Mouse (Mus musculus): ENCODE results near the gene Amz2. TPM values are rescaled to one million over a fixed set of nuclear protein-coding genes. Genes with fewer than 3 reads are reported as not detected.

Amz2 gene
- total RNA-seq, 2 experiments from 2014 or later: 60.4 to 60.6 TPM

- no peak for DNase-seq
Observed at GRCm38 (mm10) chr11:109422263-109422662, 3.5 kb upstream of the Amz2 start.

GRCm38 (mm10) chr11:109423294-109423693, 2.5 kb upstream of the Amz2 start:
- no peak for DNase-seq

DNA sequence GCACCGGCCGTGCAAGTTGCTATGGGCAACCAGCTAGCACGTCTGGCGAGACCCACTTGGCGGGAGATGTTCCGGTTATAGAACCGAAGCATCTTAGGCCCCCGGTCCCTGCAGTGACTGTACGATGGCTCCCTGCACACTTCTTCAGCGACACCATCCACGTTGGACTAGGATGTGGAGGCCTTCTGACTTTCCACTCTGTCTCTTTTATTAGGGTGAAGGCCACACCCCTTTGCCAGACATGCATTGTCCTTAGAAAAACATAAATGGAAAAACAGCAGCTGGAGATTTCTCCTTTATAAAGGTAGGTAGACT, 483 bp downstream of the Amz2 start:
- DNase-seq: no peak

DNA sequence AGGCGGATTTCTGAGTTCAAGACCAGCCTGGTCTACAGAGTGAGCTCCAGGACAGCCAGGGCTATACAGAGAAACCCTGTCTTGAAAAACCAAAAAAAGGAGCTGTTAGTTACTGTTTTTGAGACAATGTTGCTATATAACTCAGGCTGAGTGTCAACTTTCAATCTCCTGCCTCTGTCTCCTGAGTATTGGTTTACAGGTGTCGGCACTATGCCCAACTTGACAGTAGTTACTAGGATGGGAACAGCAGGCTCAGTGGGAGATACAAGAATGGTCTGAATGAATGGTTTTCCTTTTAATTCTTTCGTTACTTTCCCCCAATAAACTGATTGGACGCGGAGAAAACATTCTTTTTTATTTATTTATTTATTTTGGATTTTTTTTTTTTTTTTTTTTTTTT, 1.6 kb downstream of the Amz2 start:
- DNase-seq: no peak

DNA sequence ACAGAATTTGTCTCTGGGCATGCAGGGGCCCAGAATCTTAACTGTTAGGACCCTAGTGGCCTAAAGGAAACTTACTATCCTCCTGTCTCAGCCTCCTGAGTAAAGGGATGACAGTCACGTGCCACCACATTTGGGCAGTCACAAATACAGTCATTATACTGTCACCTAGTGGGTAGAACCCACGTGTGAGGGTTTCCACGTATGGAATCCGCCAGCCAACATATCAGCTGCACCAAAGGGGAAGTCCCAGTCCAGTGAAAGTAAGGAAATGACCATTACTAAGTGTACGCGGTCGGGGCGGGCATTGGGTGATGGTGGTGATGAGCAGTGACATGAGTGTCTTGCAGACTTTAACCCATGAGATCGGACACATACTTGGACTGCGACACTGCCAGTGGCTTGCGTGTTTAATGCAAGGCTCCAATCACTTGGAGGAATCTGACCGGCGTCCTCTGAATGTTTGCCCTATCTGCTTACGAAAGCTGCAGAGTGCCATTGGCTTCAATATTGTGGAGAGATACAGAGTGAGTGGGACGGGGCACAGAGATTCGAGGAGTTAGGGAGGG, 8.6 kb downstream of the Amz2 start:
- no peak for DNase-seq

GRCm38 (mm10) chr11:109436889-109437288, 11.1 kb downstream of the Amz2 start:
- no peak for DNase-seq

DNA sequence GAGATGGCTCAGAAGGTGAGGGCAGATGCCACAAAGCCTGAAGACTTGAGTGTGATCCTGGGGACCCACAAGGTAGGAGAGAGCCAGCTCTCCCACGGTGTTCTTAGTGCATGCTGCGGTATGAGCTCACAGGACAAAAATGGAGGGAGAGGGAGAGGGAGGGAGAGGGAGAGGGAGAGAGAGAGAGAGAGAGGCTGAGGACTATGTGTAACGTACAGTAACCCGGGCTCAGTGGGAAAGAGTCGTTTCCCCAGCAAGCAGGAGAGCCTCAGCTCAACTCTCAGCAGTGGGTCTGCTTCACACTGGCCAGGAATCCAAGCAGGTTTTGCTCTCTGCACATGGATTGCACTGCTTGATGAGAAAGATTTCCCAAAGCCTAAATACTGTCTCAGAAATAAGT, 13.5 kb downstream of the Amz2 start:
- no peak for DNase-seq

DNA sequence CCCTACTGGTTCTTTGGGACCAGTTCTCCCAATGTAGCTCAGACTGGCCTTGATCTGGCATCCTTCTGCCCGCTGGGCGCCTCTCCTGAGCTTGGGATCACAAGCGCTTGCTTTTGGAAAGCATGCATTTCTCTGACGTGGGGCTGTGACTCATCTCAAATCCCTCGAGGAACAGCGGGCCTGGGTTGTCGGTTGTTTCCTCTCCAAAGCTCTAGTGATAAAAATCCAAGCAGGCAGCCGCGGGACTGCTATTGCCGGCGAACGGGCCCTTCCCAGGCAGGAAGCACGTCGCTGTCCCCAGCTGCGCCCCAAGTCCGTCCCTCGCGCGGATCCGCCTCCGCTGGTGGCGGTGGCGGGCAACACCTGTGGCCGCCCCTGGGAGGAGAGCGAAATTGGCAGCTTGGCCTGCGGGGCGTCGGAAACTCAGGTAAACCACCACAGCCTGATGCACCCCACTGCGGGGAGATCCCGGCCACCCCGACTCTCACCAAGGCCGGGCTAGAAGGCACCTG, 14.1 kb downstream of the Amz2 start:
- DNase-seq: peak; percentile 30 to 47

DNA sequence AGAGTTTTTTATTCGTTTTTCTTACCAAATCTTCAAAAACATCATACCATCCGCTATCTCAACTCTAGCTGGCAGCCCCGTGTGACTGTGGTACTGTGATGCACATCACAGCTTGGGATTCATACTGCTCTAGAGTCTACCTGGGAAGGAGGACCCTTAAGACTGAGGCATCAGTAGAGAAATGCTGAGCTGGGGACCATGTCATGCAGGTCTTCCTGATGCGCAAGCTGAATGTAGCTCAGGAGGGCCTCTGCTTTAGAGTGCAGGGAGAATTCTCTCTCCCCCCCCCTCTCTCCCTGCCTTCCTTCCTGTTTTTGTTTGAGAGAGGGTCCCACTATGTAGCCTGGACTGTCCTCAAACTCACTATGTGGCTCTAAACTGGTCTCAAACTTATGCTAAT, 14.9 kb downstream of the Amz2 start:
- no peak for DNase-seq

DNA sequence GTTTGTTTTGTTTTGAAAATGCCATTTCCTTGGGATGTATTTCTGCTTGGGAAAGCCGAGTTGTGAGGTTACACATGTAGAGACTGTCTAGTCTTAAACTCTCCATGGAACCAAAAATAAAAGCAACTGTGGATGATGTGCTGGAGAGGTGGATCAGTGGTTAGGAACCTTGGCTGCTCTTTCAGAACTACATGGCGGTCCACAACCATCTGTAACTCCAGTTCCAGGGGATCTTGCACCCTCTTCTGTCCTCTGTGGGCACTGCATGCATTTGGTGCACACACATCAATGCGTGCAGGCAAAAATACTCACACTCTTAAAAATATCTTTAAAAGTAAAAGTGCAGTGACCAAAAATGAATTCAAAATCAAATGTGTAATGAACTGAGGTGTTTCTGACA, 15.4 kb downstream of the Amz2 start:
- no peak for DNase-seq

DNA sequence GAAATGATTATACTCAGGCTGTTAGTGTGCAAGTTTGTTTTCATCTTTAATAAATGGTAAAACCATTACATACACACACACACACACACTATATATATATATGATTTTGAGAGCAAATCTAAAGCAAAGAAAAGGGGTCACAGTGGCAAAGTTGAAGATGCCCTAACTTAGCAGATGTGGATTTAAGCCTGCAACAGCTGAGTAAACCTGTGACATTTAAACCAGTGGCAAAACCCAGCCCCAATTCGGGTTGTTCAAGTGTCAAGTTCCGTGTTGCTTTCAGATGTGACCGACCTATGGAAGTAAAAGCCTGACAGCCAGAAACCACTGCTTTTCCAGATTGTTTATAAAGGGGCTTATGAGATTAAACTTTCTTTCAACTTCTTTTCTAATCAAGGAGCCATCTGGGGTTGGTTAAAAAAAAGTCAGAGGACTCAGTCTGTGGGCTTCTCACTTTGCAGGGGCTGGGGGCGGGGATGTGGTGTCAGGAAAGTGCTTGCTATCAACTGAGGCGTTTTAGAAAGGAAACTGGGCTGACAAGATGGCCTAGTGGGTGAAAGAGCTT, 16.5 kb downstream of the Amz2 start:
- DNase-seq: no peak

DNA sequence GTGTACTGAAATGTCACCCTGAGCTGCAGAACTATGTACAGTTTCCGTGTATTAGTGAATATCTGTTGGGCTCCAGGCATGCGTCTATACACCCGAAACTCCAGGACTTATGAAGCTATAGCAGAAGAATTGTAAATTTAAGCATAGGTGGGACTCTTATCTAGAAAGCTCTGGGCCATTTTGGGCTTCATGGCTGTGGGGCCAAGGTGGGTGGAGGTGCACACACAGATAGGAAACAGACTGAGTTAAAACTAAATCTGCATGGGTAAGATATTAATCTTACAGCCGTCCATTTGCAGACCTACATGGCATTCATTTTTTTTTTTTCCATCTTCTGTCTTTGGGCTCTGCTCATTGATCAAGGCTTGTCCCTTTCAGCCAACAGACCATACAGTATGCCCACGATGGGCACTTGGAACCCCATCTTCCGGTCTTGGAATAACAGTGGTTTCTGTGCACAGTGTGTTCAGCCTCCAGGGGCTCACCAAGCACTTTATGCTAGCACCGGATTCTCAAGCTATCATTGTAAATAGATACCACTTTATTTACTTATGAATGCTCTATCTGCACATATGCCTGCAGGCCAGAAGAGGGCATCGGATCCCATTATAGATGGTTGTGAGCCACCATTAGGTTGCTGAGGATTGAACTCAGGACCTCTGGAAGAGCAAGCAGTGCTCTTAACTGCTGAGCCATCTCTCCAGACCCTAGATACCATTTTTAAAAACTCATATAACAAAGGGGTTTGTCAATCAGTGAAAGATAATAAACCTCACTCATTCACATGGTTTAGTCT, 17.9 kb downstream of the Amz2 start:
- DNase-seq: no peak

- DNase-seq: no peak
Observed at GRCm38 (mm10) chr11:109444600-109444999, 18.9 kb downstream of the Amz2 start.

DNA sequence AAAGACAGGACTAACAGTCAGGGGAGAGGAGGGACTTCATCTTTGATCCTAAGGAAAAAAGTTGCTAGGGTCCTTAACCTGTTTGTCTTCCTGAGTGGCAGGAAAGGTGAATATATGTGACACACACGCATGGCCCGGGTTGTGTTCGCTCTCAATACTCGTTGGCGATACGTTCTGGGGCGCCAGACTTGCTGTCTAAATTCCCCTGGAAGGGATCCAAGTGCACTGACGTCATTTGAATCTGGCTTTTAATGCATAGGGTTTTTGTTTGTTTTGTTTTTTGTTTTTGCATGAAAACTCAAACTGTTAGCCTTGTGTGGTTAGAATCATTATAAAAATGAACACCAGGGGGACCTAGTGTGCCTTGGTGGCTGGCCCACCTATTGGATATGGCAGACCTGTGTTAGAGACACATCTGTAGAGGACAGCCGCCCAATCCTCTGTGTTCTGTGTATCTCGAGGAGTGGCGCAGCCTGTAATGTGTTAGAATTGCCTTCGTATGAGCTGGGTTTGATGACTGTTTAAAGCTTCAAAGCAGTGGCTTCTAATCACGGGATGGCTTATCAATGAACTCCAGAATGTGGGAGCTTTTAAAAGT, 19.8 kb downstream of the Amz2 start:
- DNase-seq: no peak

DNA sequence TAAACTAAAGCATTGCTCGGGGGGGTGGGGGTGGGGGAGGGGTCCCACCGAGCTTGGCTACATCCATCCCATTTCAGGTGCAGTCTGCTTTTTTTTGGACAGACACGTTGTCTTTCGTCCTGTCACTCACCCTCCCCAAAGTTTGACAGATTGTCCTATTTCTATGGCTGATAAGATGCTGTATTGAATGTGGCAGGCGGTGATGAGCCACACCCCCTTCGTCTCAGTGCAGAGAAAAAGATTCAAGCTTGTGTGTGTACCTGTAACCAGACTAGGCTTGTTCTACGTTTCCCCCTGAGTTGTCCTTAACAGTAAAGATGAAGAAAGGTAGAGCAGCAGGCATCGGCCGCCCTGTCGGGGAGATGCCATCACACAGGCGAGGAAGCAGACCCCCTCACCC, 25.4 kb downstream of the Amz2 start:
- no peak for DNase-seq

- no peak for DNase-seq
Observed at GRCm38 (mm10) chr11:109456261-109456660, 30.5 kb downstream of the Amz2 start.

DNA sequence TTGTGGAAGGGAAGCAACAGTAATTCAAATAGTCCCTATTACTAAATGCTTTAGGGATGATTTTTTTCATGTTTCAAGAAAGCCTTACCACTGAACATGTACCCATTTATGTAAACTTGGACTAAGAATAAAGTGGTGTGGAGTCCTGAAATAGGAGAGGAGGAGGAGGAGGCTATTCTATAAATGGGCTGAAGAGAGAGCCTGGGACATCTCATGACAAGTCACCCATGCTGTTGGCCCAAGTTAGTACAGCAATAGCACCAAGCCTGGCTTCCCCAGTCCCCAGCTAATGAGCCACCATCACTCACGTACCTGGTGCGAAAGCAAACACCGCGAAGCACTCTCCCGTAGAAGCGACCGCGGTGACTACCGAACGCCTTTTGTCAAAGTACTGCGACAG, 32.4 kb downstream of the Amz2 start:
- DNase-seq: no peak

- no peak for DNase-seq
Observed at GRCm38 (mm10) chr11:109460586-109460985, 34.8 kb downstream of the Amz2 start.

GRCm38 (mm10) chr11:109465068-109465467, 39.3 kb downstream of the Amz2 start:
- no peak for DNase-seq

DNA sequence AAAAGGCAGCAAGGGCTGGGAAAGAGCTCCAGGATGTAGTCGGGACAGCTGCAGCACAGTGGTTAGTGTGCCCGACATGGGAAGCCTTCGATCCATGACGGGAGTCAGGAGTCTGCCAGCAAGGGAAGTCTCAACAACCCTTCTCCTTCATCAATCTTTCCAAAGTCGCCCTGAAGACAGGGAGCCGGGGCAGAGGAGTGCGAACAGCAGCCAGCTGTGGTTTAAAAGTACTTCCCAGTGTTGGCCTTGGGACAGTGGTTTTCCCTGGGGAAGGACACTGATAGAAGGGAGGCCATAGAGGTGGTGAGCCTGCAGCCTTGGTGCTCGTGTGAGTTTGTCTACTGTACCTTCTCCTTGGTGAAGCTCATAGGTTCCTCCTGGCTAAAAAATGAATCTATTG, 41.2 kb downstream of the Amz2 start:
- no peak for DNase-seq

- DNase-seq: no peak
Observed at GRCm38 (mm10) chr11:109468133-109468532, 42.4 kb downstream of the Amz2 start.

DNA sequence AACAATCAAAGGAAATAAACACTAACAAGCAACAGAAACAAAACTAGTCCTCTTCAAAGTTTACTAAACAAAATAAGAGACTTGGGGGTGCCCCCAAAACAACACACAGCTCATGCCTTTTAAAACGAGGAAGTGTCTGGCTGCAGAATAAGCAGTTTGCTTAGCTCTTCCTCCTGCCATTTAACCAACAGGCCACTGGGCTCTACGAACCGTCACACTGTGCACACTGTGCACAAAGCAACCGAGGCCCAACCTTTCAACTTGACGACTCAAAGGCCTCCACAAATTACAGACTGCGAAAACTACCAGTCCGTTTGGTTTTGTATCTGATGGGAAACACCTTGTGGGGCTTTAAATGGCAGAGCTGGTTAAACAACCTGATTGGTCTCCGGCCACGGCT, 44.4 kb downstream of the Amz2 start:
- DNase-seq: no peak
